Mouse (Mus musculus): ENCODE data around the gene Cplx1.

Gene Cplx1

GRCm38 (mm10) chr5:108549489-108550206 lies at the start of gene Cplx1:
TSS of gene Cplx1 (minus strand) at chr5:108550024.
- peak; percentile 27 for DNase-seq (ENCODE audit: low read depth, low spot score)

- peak; percentile 83 for DNase-seq (ENCODE audit: low read depth, low spot score)
Observed at GRCm38 (mm10) chr5:108581361-108581891, 31.6 kb upstream of the Cplx1 start.

- DNase-seq (ENCODE audit: low read depth, low spot score), result no peak
Observed at GRCm38 (mm10) chr5:108573054-108573453, 23.2 kb upstream of the Cplx1 start.

- no peak for DNase-seq (ENCODE audit: low read depth, low spot score)
Observed at GRCm38 (mm10) chr5:108570991-108571390, 21.2 kb upstream of the Cplx1 start.

GRCm38 (mm10) chr5:108567104-108567503 lies 17.3 kb upstream of the Cplx1 start:
- DNase-seq (ENCODE audit: low read depth, low spot score), result no peak

- DNase-seq (ENCODE audit: low read depth, low spot score), result no peak
Observed at GRCm38 (mm10) chr5:108566523-108566922, 16.7 kb upstream of the Cplx1 start.

- DNase-seq (ENCODE audit: low read depth, low spot score), result no peak
Observed at GRCm38 (mm10) chr5:108565381-108565780, 15.6 kb upstream of the Cplx1 start.

GRCm38 (mm10) chr5:108564346-108564745 lies 14.5 kb upstream of the Cplx1 start:
- DNase-seq (ENCODE audit: low read depth, low spot score), result no peak

GRCm38 (mm10) chr5:108562483-108562882 lies 12.7 kb upstream of the Cplx1 start:
- DNase-seq (ENCODE audit: low read depth, low spot score), result no peak

- DNase-seq (ENCODE audit: low read depth, low spot score), result no peak
Observed at GRCm38 (mm10) chr5:108556986-108557385, 7.2 kb upstream of the Cplx1 start.

GRCm38 (mm10) chr5:108554041-108554440 lies 4.2 kb upstream of the Cplx1 start:
- no peak for DNase-seq (ENCODE audit: low read depth, low spot score)

- DNase-seq (ENCODE audit: low read depth, low spot score), result no peak
Observed at GRCm38 (mm10) chr5:108550207-108550594, 377 bp upstream of the Cplx1 start.

- no peak for DNase-seq (ENCODE audit: low read depth, low spot score)
Observed at GRCm38 (mm10) chr5:108549137-108549488, 711 bp downstream of the Cplx1 start.

- DNase-seq (ENCODE audit: low read depth, low spot score), result no peak
Observed at GRCm38 (mm10) chr5:108547636-108548035, 2.2 kb downstream of the Cplx1 start.

GRCm38 (mm10) chr5:108543516-108544291 lies 6.1 kb downstream of the Cplx1 start:
- DNase-seq (ENCODE audit: low read depth, low spot score), result no peak

- DNase-seq (ENCODE audit: low read depth, low spot score), result no peak
Observed at GRCm38 (mm10) chr5:108534188-108534587, 15.6 kb downstream of the Cplx1 start.

- DNase-seq (ENCODE audit: low read depth, low spot score), result no peak
Observed at GRCm38 (mm10) chr5:108522597-108522996, 27.2 kb downstream of the Cplx1 start.

- DNase-seq (ENCODE audit: low read depth, low spot score), result no peak
Observed at GRCm38 (mm10) chr5:108521896-108522295, 27.9 kb downstream of the Cplx1 start.

GRCm38 (mm10) chr5:108521016-108521415 lies 28.8 kb downstream of the Cplx1 start:
- DNase-seq (ENCODE audit: low read depth, low spot score), result no peak

- DNase-seq (ENCODE audit: low read depth, low spot score), result no peak
Observed at GRCm38 (mm10) chr5:108520153-108520552, 29.7 kb downstream of the Cplx1 start.

GRCm38 (mm10) chr5:108518951-108519350 lies 30.9 kb downstream of the Cplx1 start:
- no peak for DNase-seq (ENCODE audit: low read depth, low spot score)

- DNase-seq (ENCODE audit: low read depth, low spot score), result no peak
Observed at GRCm38 (mm10) chr5:108518106-108518885, 31.5 kb downstream of the Cplx1 start.

Measured in telencephalon, adult 2 months (tissue).